Mouse (Mus musculus) ovary, adult 18-20 months (tissue): ENCODE measurements around the gene Gpsm1.
A peak's percentile ranks its signal among the peaks of the same experiment; 100 is the strongest.

Experiments used
- DNase-seq: peaks from one replicate; pipeline ENCODE4 v3.0.0; 2022; ENCODE audit warnings: low spot score, mixed read lengths

Gene Gpsm1

GRCm38 (mm10) chr2:26315072-26315924 is at the start of gene Gpsm1:
Gpsm1 (plus strand) TSS chr2:26315515.
- peak; percentile 84 for DNase-seq

GRCm38 (mm10) chr2:26266066-26266742 is 49.1 kb upstream of the Gpsm1 start:
- DNase-seq, result no peak

DNA sequence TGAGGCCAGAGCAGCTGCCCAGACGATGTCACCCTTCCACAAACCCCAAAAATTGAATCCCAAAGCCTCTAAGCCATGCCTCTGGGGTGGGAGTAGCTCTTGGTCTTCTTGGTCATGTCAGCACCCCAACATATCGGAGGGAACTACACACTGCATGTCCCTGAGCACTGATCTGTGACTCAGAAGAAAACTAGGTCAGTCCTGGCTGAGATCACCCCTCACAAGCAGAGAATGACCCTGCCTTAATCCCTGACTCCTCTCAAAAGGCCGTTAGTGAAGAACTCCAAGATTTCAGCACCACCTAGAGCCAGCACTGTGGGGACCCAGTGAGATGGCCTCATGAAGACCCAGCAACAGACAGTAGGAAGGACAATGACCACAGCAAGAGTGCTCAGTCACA is 47.1 kb upstream of the Gpsm1 start:
- no peak for DNase-seq

GRCm38 (mm10) chr2:26273611-26274010 is 41.7 kb upstream of the Gpsm1 start:
- DNase-seq, result peak; percentile 12

- no peak for DNase-seq
Measured at GRCm38 (mm10) chr2:26279712-26280111, 35.6 kb upstream of the Gpsm1 start.

DNA sequence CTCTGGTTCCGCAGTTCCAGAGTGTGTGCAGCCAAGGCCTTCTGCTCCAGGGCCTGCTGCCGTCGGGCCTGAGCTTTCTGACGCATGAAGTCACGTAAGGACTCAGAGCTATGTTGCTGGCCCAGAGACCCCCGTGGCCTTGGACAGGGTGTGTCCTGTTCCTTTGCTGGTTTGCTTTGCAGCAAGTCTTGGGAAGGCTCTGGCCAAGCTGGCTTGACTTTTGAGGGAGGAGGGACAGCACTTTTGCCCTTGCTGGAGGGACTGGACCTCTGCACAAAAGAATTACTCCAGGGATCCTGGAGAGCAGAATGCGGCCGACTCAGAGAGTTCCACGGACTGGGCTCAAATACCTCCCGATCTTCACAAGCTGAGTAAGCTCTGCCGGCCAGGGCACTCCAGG is 34.7 kb upstream of the Gpsm1 start:
- no peak for DNase-seq

- no peak for DNase-seq
Measured at GRCm38 (mm10) chr2:26285804-26286203, 29.5 kb upstream of the Gpsm1 start.

DNA sequence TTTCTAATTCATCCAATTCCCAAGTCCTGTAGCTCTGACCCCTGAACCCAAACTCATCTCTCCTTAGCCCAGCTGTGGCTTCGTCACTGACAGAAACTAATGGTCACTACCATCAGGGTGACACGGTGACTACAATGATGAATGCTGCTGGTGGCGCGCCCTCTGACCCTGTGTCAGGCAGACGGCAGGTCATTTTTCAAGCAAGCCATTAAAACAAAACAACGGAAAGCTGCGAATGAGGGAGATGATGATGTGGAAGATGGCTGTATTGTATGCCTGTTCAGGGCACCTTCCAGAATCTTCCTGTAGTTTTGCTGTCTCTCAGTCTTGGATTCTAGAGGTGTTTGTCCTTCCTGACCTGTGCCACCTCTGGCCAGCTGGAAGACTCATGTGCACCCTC is 28.9 kb upstream of the Gpsm1 start:
- no peak for DNase-seq

DNA sequence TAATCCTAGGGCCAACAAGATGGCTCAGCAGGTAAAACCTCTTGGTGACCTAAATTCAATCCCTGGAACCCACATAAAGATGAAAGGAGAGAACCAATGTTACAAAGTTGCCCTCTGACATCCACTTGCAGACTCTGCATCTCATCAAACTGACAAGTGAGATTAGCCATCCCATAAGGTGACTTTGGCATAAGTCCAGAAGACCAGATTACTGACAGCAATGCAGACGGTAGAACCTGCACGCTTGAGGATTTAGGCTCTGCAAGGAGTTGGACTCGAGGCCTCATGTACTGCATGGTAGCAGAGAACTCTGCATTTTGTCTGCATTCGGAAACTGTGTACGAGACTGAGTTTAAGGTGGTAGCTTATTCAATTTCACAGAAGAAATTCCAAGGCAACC is 25.2 kb upstream of the Gpsm1 start:
- DNase-seq, result no peak

DNA sequence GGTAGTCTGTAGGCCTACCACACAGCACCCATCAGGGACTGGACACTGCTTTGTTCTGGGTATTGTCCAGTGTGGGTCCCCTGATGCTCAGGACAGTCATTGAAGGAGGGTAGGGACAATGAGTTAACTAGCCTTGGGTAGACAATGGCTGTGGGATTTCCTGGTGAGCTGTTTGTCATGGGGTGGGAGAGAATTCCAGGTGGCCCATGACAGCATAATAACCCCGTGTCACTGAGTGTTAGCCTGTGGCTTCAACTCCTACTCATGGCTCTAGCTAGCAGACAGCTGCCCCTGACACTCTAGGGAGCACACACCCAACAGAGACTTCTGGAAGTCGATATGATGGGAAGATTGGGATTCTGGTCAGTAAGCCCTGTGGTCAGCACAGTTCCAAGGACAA is 20.9 kb upstream of the Gpsm1 start, which contains the start of gene Ccdc187:
Ccdc187 (minus strand) TSS at position 101 of the 400 bp plus-strand sequence.
- no peak for DNase-seq

DNA sequence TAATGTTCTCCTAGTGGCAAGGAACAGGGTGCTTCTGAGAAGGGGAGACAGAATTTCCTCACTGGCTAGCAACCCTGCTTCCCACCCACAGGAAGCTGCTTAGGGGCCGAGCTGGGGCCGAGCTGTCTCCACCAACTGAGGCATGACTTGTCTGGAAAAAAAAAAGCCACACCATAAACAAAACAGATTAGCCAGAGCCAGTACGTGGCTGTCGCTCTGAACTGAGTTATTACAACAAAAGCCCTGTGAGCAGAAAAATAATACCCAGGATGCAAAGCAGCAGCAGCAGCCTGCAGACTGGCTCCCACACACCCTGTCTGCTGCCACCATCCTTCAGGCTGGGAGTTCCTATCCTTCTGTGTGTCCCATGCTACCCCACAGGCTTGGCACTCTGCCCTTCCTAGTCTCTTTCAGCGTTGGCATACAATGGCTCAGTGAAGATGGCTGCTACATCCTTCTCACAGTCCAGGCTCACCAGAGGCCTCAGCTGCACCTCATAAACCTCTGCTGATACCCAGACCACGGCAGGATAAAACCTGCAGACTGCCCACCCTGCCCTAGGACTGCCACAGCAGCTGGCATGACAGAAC is 18.6 kb upstream of the Gpsm1 start:
- no peak for DNase-seq

DNA sequence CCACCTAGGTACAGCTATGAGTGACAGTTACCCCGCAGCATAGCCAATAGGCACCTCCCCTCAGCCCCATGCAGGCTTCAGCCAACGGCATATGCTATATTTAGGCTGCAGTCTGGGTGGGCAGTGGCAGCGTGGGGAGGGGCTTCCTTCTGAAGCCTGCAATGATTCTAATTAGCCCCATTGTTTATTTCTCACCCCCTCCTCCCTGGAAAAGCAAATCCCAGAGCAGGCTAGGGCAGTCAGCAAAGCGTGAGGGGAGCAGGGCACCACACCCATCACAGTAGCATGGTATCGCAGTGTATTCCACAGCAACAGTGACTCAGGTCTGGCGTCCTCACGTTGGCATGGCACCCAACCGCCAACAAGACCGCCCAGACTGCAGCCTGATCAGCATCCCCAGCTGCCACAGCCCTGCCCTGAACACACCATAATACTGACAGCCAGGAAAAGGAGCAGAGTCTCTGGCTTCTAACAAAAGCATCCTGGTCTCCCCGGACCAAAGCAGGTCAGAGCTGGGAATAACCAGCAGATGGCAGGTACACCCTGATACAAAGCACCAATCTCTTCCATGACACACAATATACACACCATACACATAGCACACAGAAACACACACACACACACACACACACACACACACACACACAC is 17.0 kb upstream of the Gpsm1 start:
- DNase-seq, result no peak

- DNase-seq, result no peak
Measured at GRCm38 (mm10) chr2:26298856-26299230, 16.5 kb upstream of the Gpsm1 start.

DNA sequence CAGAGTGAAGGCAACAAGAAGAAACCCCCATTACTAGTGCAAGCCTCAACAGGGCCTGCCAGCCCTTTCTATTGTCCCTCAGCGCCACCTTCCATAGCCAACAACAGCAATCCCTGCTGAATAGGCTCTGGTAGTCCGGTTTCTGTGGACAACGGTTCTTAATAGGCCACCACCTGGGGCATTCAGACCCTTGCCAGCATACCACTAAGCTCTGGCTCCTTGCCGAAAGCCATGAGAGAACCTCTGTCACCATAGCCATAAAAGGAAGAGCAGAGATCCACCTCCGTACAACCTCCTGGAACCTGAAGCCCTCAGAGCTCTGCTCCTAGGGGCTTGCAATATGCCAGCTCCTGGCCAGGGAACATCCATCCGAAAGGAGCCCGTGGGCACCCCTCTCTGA is 16.0 kb upstream of the Gpsm1 start:
- no peak for DNase-seq

DNA sequence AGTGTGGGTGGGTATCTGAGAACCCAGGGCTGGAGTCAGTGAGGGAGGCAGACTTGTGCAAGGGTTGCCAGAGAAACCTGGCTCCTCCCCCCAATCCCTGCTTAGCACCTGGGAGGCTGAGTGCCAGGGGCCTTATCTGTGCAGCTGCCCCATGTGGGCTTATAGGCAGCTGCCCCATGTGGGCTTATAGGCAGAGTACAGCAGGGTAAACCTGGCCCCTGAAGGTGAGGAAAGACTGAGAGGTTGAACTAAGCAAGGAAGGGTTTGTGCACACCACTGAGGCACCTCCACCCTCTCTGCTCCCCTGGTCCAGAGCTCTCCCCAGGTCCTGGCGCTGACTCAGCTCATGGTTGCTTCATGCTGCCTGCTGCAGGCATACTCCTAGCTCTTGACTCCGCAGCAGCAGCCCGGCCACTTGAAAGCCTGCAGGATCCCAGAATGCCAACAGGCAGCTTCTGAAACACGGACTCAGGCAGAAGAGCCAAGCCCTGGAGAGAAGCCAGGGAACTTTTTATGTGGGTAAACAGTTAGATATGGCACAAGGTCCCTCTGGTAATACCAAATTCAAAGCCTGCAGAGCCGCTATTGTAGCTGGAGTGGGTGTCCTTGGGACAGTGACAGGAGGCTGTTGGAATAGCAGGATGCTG is 15.0 kb upstream of the Gpsm1 start:
- DNase-seq, result peak; percentile 79

- no peak for DNase-seq
Measured at GRCm38 (mm10) chr2:26300808-26301174, 14.5 kb upstream of the Gpsm1 start.

DNA sequence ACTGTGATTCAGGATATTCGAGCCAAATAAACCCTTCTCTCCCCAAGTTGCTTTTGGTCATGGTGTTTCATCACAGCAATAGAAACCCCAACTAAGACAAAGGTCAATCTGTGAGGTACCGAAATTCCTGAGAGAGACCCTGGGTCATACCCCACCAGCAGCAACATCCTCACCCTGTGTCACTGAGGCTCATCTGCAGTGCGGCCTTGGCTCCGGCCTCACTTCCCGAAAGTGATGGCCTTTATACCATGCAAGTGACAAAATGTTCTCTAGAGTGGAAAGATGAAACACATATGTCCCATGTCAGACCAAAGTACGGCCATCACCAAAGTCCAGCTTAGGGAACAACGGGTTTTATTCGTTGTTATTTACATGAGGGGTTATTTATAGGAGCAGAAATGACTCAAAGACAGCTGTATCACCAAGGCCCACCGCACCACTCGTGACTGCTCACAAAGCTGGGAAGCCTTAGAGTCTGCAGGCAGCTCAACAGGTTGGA is 13.3 kb upstream of the Gpsm1 start:
- DNase-seq, result no peak

DNA sequence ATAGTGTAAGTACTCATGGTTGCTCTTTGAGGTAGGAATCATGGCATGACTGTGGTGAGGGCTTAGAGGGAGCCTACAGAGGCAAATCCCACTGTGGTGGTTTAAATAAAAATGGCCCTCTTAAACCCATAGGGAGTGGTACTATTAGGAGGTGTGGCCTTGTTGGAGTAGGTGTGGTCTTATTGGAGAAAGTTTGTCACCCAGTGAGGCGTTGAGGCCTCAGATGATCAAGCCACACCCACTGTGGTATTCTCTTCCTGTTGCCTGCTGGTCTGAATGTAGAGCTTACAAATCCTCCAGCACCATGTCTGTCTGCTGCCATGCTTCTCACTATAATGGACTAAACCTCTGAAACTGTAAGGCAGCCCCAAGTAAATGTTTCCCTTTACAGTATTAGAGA is 10.6 kb upstream of the Gpsm1 start:
- no peak for DNase-seq

GRCm38 (mm10) chr2:26305555-26305954 is 9.8 kb upstream of the Gpsm1 start:
- DNase-seq, result no peak

DNA sequence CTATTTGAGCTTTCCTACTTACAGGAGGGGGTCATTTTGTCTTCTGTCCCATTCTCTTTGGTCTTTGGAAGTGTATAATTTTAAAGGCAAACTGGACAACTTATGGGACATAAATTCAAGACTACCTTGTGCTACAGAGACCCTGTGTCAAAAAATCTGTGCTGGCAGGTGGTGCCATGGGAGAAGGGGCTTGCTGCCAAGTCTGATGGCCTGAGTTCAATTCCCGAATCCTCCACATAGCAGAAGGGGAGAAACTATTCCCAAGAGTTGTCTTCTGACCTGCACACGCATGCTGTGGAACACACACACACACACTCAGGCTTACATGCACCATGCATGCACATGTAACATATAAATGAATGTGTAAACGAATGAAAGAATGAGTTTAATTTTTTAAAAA is 8.6 kb upstream of the Gpsm1 start:
- DNase-seq, result no peak

- no peak for DNase-seq
Measured at GRCm38 (mm10) chr2:26309739-26310138, 5.6 kb upstream of the Gpsm1 start.

GRCm38 (mm10) chr2:26311936-26312335 is 3.4 kb upstream of the Gpsm1 start:
- DNase-seq, result no peak
